Mouse (Mus musculus) spleen, adult 2 months (tissue): Measurements from ENCODE around the gene Ldb2.

Experiments
- CTCF ChIP-seq: fragments of 200-500 bp; IDR thresholded peaks from 2 replicates; pipeline ENCODE4 v1.5.1; 2011; ENCODE audit warnings: mild to moderate bottlenecking, inconsistent platforms; ENCODE audit not compliant: insufficient read depth, insufficient read length, insufficient replicate concordance; ENCODE audit errors: extremely low read depth
- POLR2A ChIP-seq: fragments of 200-500 bp; IDR thresholded peaks from 2 replicates; pipeline ENCODE4 v1.6.1; 2011; ENCODE audit warnings: low read depth, low read length, inconsistent platforms

DNA sequence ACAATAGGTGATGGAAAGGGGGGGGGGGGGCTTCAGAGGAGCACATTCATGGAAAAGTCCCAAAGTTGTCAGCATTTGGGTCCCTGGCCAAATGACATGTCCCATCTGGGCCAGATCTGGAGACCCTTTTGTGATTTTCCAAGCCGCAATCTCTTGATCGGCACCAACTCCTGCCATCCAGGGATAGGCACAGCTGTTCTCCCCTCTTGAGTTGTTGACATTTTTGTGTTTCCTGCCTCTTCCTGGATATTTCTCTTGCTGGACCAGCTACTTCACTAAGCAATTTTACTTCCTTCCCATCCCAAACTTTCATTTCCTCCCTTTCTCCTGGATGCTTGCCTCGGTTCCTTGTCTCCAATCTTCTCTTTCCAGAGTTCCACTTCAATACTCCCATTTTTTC is 63.1 kb downstream of the Ldb2 start:
- TF ChIP-seq CTCF, result no peak
- no peak for TF ChIP-seq POLR2A
